Mouse (Mus musculus) embryonic facial prominence, embryonic 14.5 days (tissue): ENCODE measurements at regions not wholly inside any gene's neighbourhood (a gene's known extent, or its start where the extent isn't known, plus 50 kb on each side); places are given as distances from the start of the nearest gene placed in this dataset.
"Not testable (repeated sequence)": the region's sequence is repeated elsewhere in the genome, so short reads cannot be mapped to it uniquely, and the experiment has no call there.

Source experiments
- ATAC-seq: fragments of 200-750 bp; cut with Nextera tagmentation; 2 replicates; pipeline ENCODE4 v1.8.0; 2017; ENCODE audit warnings: low read depth, moderate number of reproducible peaks, moderate TSS enrichment
- DNase-seq: peaks from one replicate; pipeline ENCODE4 v3.0.0-alpha.2; 2015; ENCODE audit warnings: low spot score
- H3K27ac ChIP-seq: fragments of 300-500 bp; sonication (generic); replicated peaks from 2 replicates; pipeline ENCODE4 v1.5.1; 2014; ENCODE audit warnings: low read depth, mild to moderate bottlenecking, low read length, moderate library complexity
- H3K27me3 ChIP-seq: fragments of 300-500 bp; sonication (generic); replicated peaks from 2 replicates; pipeline ENCODE4 v1.6.1; 2014; ENCODE audit warnings: low read length; ENCODE audit not compliant: control insufficient read depth, insufficient read depth
- H3K36me3 ChIP-seq: fragments of 300-500 bp; sonication (generic); 2 replicates; pipeline ENCODE4 v1.6.1; 2014; ENCODE audit warnings: low read length, mixed read lengths; ENCODE audit not compliant: control insufficient read depth, insufficient read depth
- H3K4me1 ChIP-seq: fragments of 300-500 bp; sonication (generic); 2 replicates; pipeline ENCODE4 v1.6.1; 2014; ENCODE audit warnings: antibody characterized with exemption, low read length; ENCODE audit not compliant: control insufficient read depth, insufficient read depth
- H3K4me2 ChIP-seq: fragments of 300-500 bp; sonication (generic); 2 replicates; pipeline ENCODE4 v1.6.1; 2014; ENCODE audit warnings: low read depth, mild to moderate bottlenecking, low read length, moderate library complexity, mixed read lengths
- H3K4me3 ChIP-seq: fragments of 300-500 bp; sonication (generic); 2 replicates; pipeline ENCODE4 v1.5.1; 2014; ENCODE audit warnings: low read depth, mild to moderate bottlenecking, low read length
- H3K9ac ChIP-seq: fragments of 300-500 bp; sonication (generic); 2 replicates; pipeline ENCODE4 v1.6.1; 2014; ENCODE audit warnings: low read depth, mild to moderate bottlenecking, low read length, moderate library complexity, mixed read lengths
- H3K9me3 ChIP-seq: fragments of 300-500 bp; sonication (generic); 2 replicates; pipeline ENCODE4 v1.6.1; 2016; ENCODE audit warnings: low read length; ENCODE audit not compliant: control insufficient read depth
- WGBS: fragments of 180-500 bp; shearing (Covaris S2); extraction: QIAGEN DNeasy Blood & Tissue Kit; methylation state at CpG from one replicate; pipeline ENCODE4 v1.1.7; 2014; 5-methylcytosine and 5-hydroxymethylcytosine counted together

GRCm38 (mm10) chr4:7894914-7895313 is 343.9 kb downstream of the Car8 start:
- DNase-seq (no peak), ATAC-seq (no peak)
- Histone ChIP-seq H3K4me3 (no peak overlapping the region), H3K36me3 (no peaks in the 10 kb centered on the region), H3K9me3 (no peaks in the 10 kb centered on the region), H3K4me2 (no peak overlapping the region), H3K27ac (no peak overlapping the region), H3K9ac (no peak overlapping the region), H3K27me3 (no peaks in the 10 kb centered on the region), H3K4me1 (no peaks in the 10 kb centered on the region)
- 80% methylated on average over 4 of the region's 4 CpGs for WGBS

GRCm38 (mm10) chr4:7891128-7891527 is 347.7 kb downstream of the Car8 start:
- ATAC-seq (no peak), DNase-seq (no peak)
- Histone ChIP-seq H3K9ac (no peak overlapping the region), H3K27ac (no peak overlapping the region), H3K4me1 (no peaks in the 10 kb centered on the region), H3K4me2 (no peak overlapping the region), H3K27me3 (no peaks in the 10 kb centered on the region), H3K4me3 (no peak overlapping the region), H3K9me3 (no peaks in the 10 kb centered on the region), H3K36me3 (no peaks in the 10 kb centered on the region)
- 59% methylated on average over 2 of the region's 2 CpGs for WGBS

GRCm38 (mm10) chr4:7854518-7854917 is 384.3 kb downstream of the Car8 start:
- H3K9me3 ChIP-seq: no peaks in the 10 kb centered on the region
- WGBS: 89% methylated on average over 1 of the region's 1 CpGs
- ATAC-seq: no peak

GRCm38 (mm10) chr4:7853121-7853782 is 385.6 kb downstream of the Car8 start:
- 26% methylated on average over 1 of the region's 1 CpGs for WGBS
- Histone ChIP-seq H3K9ac (no peak overlapping the region), H3K36me3 (no peaks in the 10 kb centered on the region), H3K4me2 (no peak overlapping the region), H3K4me1 (no peaks in the 10 kb centered on the region), H3K27me3 (no peaks in the 10 kb centered on the region), H3K4me3 (no peak overlapping the region), H3K9me3 (no peaks in the 10 kb centered on the region), H3K27ac (no peak overlapping the region)
- DNase-seq: peak; percentile 54
- ATAC-seq: no peak

More at GRCm38 (mm10) chr4:7854518-7854917, 384.3 kb downstream of the Car8 start:
- Histone ChIP-seq H3K4me3 (no peak overlapping the region), H3K9ac (no peak overlapping the region), H3K4me2 (no peak overlapping the region), H3K27ac (no peak overlapping the region), H3K36me3 (no peaks in the 10 kb centered on the region), H3K27me3 (no peaks in the 10 kb centered on the region), H3K4me1 (no peaks in the 10 kb centered on the region)
- DNase-seq: no peak

GRCm38 (mm10) chr4:7852006-7852615 is 386.7 kb downstream of the Car8 start:
- WGBS: 81% methylated on average over 4 of the region's 4 CpGs
- no peaks in the 10 kb centered on the region for H3K27me3 ChIP-seq
- no peak for ATAC-seq
- H3K4me2 ChIP-seq: no peak overlapping the region
- H3K4me3 ChIP-seq: no peak overlapping the region
- H3K9ac ChIP-seq: no peak overlapping the region
- no peak overlapping the region for H3K27ac ChIP-seq
- no peak for DNase-seq
- H3K4me1 ChIP-seq: no peaks in the 10 kb centered on the region
- H3K36me3 ChIP-seq: no peaks in the 10 kb centered on the region
- no peaks in the 10 kb centered on the region for H3K9me3 ChIP-seq

GRCm38 (mm10) chr4:7847411-7847810 is 391.4 kb downstream of the Car8 start:
- H3K27me3 ChIP-seq: no peaks in the 10 kb centered on the region
- H3K9me3 ChIP-seq: no peaks in the 10 kb centered on the region
- no peak overlapping the region for H3K27ac ChIP-seq
- DNase-seq (no peak), ATAC-seq (no peak)
- H3K4me2 ChIP-seq: no peak overlapping the region
- H3K4me3 ChIP-seq: no peak overlapping the region
- WGBS: 79% methylated on average over 5 of the region's 5 CpGs
- no peak overlapping the region for H3K9ac ChIP-seq
- H3K4me1 ChIP-seq: no peaks in the 10 kb centered on the region
- H3K36me3 ChIP-seq: no peaks in the 10 kb centered on the region

- no peak overlapping the region for H3K27ac ChIP-seq
- H3K36me3 ChIP-seq: no peaks in the 10 kb centered on the region
- no peaks in the 10 kb centered on the region for H3K27me3 ChIP-seq
- H3K9ac ChIP-seq: no peak overlapping the region
- no peaks in the 10 kb centered on the region for H3K4me1 ChIP-seq
- H3K9me3 ChIP-seq: no peaks in the 10 kb centered on the region
- peak; percentile 82 for DNase-seq
- no peak overlapping the region for H3K4me2 ChIP-seq
- H3K4me3 ChIP-seq: no peak overlapping the region
- WGBS: 35% methylated on average over 1 of the region's 1 CpGs
- no peak for ATAC-seq
These were observed 409.7 kb downstream of the Car8 start for GRCm38 (mm10) chr4:7829126-7829525.

GRCm38 (mm10) chr4:7819847-7820246 is 419.0 kb downstream of the Car8 start:
- Histone ChIP-seq H3K27ac (no peak overlapping the region), H3K4me3 (no peak overlapping the region), H3K4me2 (no peak overlapping the region), H3K9ac (no peak overlapping the region), H3K36me3 (no peaks in the 10 kb centered on the region), H3K27me3 (no peaks in the 10 kb centered on the region), H3K4me1 (no peaks in the 10 kb centered on the region), H3K9me3 (no peaks in the 10 kb centered on the region)
- DNase-seq (no peak), ATAC-seq (no peak)

GRCm38 (mm10) chr4:7777761-7778160 is 461.1 kb downstream of the Car8 start:
- not testable (repeated sequence) for DNase-seq, H3K4me3 ChIP-seq, H3K9me3 ChIP-seq, H3K27ac ChIP-seq, H3K9ac ChIP-seq, H3K27me3 ChIP-seq, ATAC-seq, H3K4me1 ChIP-seq, H3K4me2 ChIP-seq, H3K36me3 ChIP-seq
- WGBS: 85% methylated on average over 1 of the region's 1 CpGs
